Mouse (Mus musculus): ENCODE measurements around the gene Acot5. TPM values are rescaled to one million over a fixed set of nuclear protein-coding genes. Genes with fewer than 3 reads are reported as not detected.
A peak's percentile ranks its signal among the peaks of the same experiment; 100 is the strongest.

Acot5 gene
- polyA plus RNA-seq, 1 experiment from 2014 or later: not detected

DNA sequence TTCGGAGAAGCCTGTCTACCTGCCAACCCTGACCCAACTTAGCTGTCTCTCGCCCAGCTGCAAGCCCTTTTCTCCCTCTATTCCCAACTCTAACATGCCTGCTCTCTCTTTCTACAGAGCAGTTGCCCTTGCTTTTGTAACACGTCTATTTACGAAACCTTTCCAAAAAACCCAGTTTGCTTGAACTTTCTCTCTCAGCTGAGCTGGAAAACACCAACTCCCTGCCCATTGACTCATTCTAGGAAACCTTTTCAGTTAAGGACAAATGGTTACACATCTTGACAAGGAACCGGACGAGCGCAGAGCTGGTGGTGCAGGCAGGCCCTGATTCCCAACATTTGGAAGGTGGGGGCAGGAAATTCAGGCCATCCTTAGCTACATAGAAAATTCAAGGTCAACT lies 16.5 kb upstream of the Acot5 start:
- H3K9me3 ChIP-seq (replicated peaks; ENCODE audit: control insufficient read depth, low read length): peaks cover 4% of the 10 kb centered on the region; the same call in 1 of the 2 replicates
- 85% methylated on average over 7 of the region's 7 CpGs for WGBS
- H3K4me1 ChIP-seq (ENCODE audit: control insufficient read depth, insufficient read depth, low read length): 0 out of 2 replicates have a peak, but pooled peaks cover 2% of the 10 kb centered on the region
- ATAC-seq (ENCODE audit: insufficient read depth, low FRiP score): no peak
- H3K4me2 ChIP-seq (ENCODE audit: low read depth, low read length): no peak overlapping the region
- no peak overlapping the region for H3K4me3 ChIP-seq (replicated peaks; ENCODE audit: low read length)
- 0 out of 2 replicates have a peak, but pooled peaks cover 3% of the 10 kb centered on the region for H3K27me3 ChIP-seq (ENCODE audit: control insufficient read depth, insufficient read depth, low read length)
- H3K27ac ChIP-seq (ENCODE audit: low read length): no peak overlapping the region
- peaks cover 3% of the 10 kb centered on the region; the same call in 1 of the 2 replicates for H3K36me3 ChIP-seq (ENCODE audit: control insufficient read depth, insufficient read depth, low read length)
- H3K9ac ChIP-seq (ENCODE audit: low read length): no peak overlapping the region

DNA sequence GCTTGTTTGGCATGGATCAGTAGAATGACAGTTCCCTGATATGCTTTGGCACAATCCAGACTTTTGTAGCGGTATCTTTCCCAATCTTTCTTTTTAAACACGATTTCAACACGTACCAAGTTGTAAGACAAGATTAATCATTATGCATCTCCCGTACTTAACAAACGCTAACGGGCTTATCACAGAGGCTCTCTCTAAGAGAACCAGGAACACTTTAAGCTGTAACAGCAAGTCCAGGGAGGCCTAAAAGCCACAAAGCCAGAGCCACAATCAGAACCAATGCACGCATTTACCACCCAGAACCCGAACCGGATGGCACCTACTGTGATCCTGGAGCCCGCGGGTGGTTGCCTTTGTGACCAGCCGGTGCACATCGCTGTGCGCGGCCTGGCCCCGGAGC lies 16.0 kb upstream of the Acot5 start:
- Histone ChIP-seq H3K4me1 (ENCODE audit: control insufficient read depth, insufficient read depth, low read length) (0 out of 2 replicates have a peak, but pooled peaks cover 2% of the 10 kb centered on the region), H3K36me3 (ENCODE audit: control insufficient read depth, insufficient read depth, low read length) (peaks cover 2% of the 10 kb centered on the region; the same call in 1 of the 2 replicates), H3K4me3 (replicated peaks; ENCODE audit: low read length) (peak overlapping the region; percentile 47), H3K27ac (ENCODE audit: low read length) (no peak overlapping the region), H3K9ac (ENCODE audit: low read length) (peak overlapping the region; percentile 58), H3K9me3 (replicated peaks; ENCODE audit: control insufficient read depth, low read length) (peaks cover 4% of the 10 kb centered on the region; the same call in 1 of the 2 replicates), H3K4me2 (ENCODE audit: low read depth, low read length) (peak overlapping the region; percentile 73), H3K27me3 (ENCODE audit: control insufficient read depth, insufficient read depth, low read length) (0 out of 2 replicates have a peak, but pooled peaks cover 3% of the 10 kb centered on the region)
- WGBS: 7% methylated on average over 16 of the region's 16 CpGs
- no peak for ATAC-seq (ENCODE audit: insufficient read depth, low FRiP score)

DNA sequence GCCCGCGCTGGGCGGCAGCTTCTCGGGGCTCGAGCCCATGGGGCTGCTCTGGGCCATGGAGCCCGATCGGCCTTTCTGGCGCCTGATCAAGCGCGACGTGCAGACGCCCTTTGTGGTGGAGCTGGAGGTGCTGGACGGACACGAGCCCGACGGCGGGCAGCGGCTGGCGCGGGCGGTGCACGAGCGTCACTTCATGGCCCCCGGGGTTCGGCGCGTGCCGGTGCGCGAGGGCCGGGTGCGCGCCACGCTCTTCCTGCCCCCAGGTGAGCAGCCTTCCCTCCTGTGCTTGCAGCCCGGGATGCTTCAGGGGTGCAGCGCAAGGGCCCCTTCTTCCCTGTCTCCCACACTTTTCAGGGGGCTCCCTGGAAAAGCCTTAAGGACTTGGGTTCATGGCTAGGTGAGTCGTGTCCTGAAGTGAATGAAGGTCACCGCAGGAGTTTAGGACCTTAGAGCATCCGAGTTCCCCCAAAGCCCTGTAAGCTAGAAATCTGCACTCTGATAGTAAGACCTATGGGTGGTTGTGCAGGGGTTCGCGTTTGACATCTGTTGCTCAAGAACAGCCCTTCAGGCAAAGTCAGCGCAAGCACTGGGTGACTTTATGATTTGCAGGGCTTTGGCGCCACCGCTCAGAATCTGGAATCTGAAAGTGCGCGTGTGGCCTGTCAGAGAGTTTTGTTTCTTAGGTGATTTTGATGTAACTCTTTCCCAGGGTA lies 15.3 kb upstream of the Acot5 start:
- H3K9me3 ChIP-seq (replicated peaks; ENCODE audit: control insufficient read depth, low read length): no peaks in the 10 kb centered on the region
- H3K27ac ChIP-seq (ENCODE audit: low read length): no peak overlapping the region
- 0 out of 2 replicates have a peak, but pooled peaks cover 3% of the 10 kb centered on the region for H3K27me3 ChIP-seq (ENCODE audit: control insufficient read depth, insufficient read depth, low read length)
- peak overlapping the region; percentile 47 for H3K4me3 ChIP-seq (replicated peaks; ENCODE audit: low read length)
- peak overlapping the region; percentile 73 for H3K4me2 ChIP-seq (ENCODE audit: low read depth, low read length)
- no peak for ATAC-seq (ENCODE audit: insufficient read depth, low FRiP score)
- H3K4me1 ChIP-seq (ENCODE audit: control insufficient read depth, insufficient read depth, low read length): 0 out of 2 replicates have a peak, but pooled peaks cover 2% of the 10 kb centered on the region
- WGBS: 3% methylated on average over 39 of the region's 46 CpGs
- no peaks in the 10 kb centered on the region for H3K36me3 ChIP-seq (ENCODE audit: control insufficient read depth, insufficient read depth, low read length)
- peak overlapping the region; percentile 58 for H3K9ac ChIP-seq (ENCODE audit: low read length)

DNA sequence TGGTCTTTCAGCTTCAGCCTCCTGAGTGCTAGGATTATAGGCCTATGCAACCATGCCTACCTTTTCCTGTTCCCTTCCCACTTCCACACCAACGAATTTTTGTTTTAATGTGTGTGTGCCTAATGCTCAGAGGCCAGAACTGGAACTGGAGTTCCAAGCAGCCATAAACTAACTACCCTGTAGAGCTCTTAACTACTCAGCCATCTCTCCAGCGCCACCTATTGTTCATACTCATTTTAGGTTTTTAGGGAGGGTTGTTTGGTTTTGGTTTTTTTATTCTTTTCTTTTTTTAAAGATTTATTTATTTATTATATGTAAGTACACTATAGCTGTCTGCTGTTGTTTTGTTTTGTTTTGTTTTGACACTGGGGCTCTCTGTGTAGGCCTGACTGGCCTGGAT lies 8.2 kb upstream of the Acot5 start:
- no peak for ATAC-seq (ENCODE audit: insufficient read depth, low FRiP score)
- Histone ChIP-seq H3K9me3 (replicated peaks; ENCODE audit: control insufficient read depth, low read length) (no peaks in the 10 kb centered on the region), H3K27ac (ENCODE audit: low read length) (no peak overlapping the region), H3K9ac (ENCODE audit: low read length) (no peak overlapping the region), H3K36me3 (ENCODE audit: control insufficient read depth, insufficient read depth, low read length) (no peaks in the 10 kb centered on the region), H3K4me1 (ENCODE audit: control insufficient read depth, insufficient read depth, low read length) (no peaks in the 10 kb centered on the region), H3K27me3 (ENCODE audit: control insufficient read depth, insufficient read depth, low read length) (no peaks in the 10 kb centered on the region), H3K4me3 (replicated peaks; ENCODE audit: low read length) (no peak overlapping the region), H3K4me2 (ENCODE audit: low read depth, low read length) (no peak overlapping the region)
- WGBS: 31% methylated on average over 2 of the region's 2 CpGs

DNA sequence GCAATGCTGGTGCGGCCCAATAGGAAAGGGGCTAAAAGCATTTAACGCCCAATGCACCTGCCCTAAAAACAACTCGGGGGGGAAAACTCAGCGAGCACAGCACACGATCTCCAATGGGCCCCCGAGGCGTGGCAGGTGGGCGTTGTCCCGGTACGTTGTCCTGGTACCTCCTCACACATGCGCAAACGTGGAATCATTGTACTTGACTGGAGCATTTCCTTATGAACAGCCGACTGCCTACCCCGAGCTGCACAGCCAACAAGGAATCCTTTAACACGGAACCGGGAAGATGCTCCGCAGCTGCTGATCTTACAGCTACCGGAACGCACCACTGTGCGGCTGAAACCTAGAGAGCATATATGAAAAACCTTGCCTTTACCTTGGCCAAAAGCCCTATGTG lies 6.8 kb upstream of the Acot5 start:
- no peaks in the 10 kb centered on the region for H3K4me1 ChIP-seq (ENCODE audit: control insufficient read depth, insufficient read depth, low read length)
- H3K9ac ChIP-seq (ENCODE audit: low read length): no peak overlapping the region
- WGBS: 88% methylated on average over 20 of the region's 20 CpGs
- ATAC-seq (ENCODE audit: insufficient read depth, low FRiP score): no peak
- no peak overlapping the region for H3K4me2 ChIP-seq (ENCODE audit: low read depth, low read length)
- H3K27me3 ChIP-seq (ENCODE audit: control insufficient read depth, insufficient read depth, low read length): no peaks in the 10 kb centered on the region
- H3K9me3 ChIP-seq (replicated peaks; ENCODE audit: control insufficient read depth, low read length): no peaks in the 10 kb centered on the region
- no peak overlapping the region for H3K27ac ChIP-seq (ENCODE audit: low read length)
- H3K36me3 ChIP-seq (ENCODE audit: control insufficient read depth, insufficient read depth, low read length): no peaks in the 10 kb centered on the region
- no peak overlapping the region for H3K4me3 ChIP-seq (replicated peaks; ENCODE audit: low read length)

DNA sequence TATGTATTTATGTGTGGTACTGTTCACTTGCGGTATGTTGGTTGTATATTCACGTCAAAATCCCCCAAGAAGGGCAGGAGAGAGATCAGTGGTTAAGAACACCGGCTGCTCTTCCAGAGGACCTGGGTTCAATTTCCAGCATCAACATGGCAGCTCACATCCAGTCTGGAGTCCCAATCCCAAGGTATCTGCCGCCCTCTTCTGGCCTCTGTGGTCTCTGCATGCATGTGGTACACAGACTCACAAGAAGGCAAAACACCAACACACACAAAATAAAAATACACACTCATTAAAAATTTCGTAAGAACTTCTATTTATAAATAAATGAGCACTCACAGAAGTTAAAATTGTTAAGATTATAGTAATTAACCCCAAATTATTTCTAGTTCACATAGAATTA lies 5.9 kb upstream of the Acot5 start:
- Histone ChIP-seq H3K36me3 (ENCODE audit: control insufficient read depth, insufficient read depth, low read length) (no peaks in the 10 kb centered on the region), H3K4me3 (replicated peaks; ENCODE audit: low read length) (no peak overlapping the region), H3K27me3 (ENCODE audit: control insufficient read depth, insufficient read depth, low read length) (peaks cover 4% of the 10 kb centered on the region; the same call in 1 of the 2 replicates), H3K4me1 (ENCODE audit: control insufficient read depth, insufficient read depth, low read length) (no peaks in the 10 kb centered on the region), H3K27ac (ENCODE audit: low read length) (no peak overlapping the region), H3K9ac (ENCODE audit: low read length) (no peak overlapping the region), H3K4me2 (ENCODE audit: low read depth, low read length) (no peak overlapping the region), H3K9me3 (replicated peaks; ENCODE audit: control insufficient read depth, low read length) (no peaks in the 10 kb centered on the region)
- WGBS: 67% methylated on average over 5 of the region's 5 CpGs
- no peak for ATAC-seq (ENCODE audit: insufficient read depth, low FRiP score)

DNA sequence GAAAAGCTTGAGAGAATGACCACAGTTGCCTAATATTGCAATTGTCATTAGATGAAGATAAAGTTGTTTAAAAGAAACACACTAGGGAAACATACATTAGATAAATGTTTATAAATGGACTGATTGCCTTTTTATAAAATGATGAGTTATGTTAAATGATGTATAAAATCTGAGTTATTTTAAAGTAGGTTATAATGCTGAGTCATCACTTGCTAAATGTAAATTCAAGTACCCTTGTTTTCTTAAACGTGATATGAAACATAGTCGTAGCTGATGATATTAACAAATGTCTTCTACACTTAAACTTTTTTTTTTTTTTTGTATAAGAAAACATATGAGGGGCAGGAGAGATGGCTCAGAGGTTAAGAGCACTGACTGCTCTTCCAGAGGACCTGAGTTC lies 5.3 kb upstream of the Acot5 start:
- Histone ChIP-seq H3K4me1 (ENCODE audit: control insufficient read depth, insufficient read depth, low read length) (no peaks in the 10 kb centered on the region), H3K27me3 (ENCODE audit: control insufficient read depth, insufficient read depth, low read length) (peaks cover 10% of the 10 kb centered on the region; the same call in 1 of the 2 replicates), H3K9me3 (replicated peaks; ENCODE audit: control insufficient read depth, low read length) (no peaks in the 10 kb centered on the region), H3K36me3 (ENCODE audit: control insufficient read depth, insufficient read depth, low read length) (no peaks in the 10 kb centered on the region), H3K4me2 (ENCODE audit: low read depth, low read length) (no peak overlapping the region), H3K27ac (ENCODE audit: low read length) (no peak overlapping the region), H3K9ac (ENCODE audit: low read length) (no peak overlapping the region), H3K4me3 (replicated peaks; ENCODE audit: low read length) (no peak overlapping the region)
- 65% methylated on average over 2 of the region's 2 CpGs for WGBS
- no peak for ATAC-seq (ENCODE audit: insufficient read depth, low FRiP score)

DNA sequence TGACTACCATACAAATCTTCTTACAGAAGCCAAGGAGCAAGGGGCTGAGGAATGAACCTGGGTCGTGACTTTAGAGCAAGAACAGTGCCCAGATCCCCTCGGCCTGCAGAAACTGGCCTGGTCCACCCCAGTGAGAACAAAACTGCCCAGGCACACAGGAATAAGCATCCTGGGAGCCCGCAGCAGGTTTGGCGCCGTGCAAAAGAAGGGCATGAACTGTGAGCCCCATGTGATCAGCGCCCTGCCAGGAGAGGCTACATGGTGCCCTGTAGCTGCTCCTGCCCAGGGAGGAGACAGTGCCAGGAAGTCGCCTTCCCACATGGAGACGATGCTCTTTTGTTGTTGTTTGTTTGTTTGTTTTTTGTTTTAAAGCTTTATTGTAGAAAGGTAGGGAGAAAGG lies 4.5 kb upstream of the Acot5 start:
- Histone ChIP-seq H3K9ac (ENCODE audit: low read length) (no peak overlapping the region), H3K4me2 (ENCODE audit: low read depth, low read length) (no peak overlapping the region), H3K4me3 (replicated peaks; ENCODE audit: low read length) (no peak overlapping the region), H3K27me3 (ENCODE audit: control insufficient read depth, insufficient read depth, low read length) (peaks cover 16% of the 10 kb centered on the region; the same call in 1 of the 2 replicates), H3K36me3 (ENCODE audit: control insufficient read depth, insufficient read depth, low read length) (no peaks in the 10 kb centered on the region), H3K4me1 (ENCODE audit: control insufficient read depth, insufficient read depth, low read length) (no peaks in the 10 kb centered on the region), H3K27ac (ENCODE audit: low read length) (no peak overlapping the region), H3K9me3 (replicated peaks; ENCODE audit: control insufficient read depth, low read length) (no peaks in the 10 kb centered on the region)
- WGBS: 73% methylated on average over 8 of the region's 8 CpGs
- no peak for ATAC-seq (ENCODE audit: insufficient read depth, low FRiP score)

DNA sequence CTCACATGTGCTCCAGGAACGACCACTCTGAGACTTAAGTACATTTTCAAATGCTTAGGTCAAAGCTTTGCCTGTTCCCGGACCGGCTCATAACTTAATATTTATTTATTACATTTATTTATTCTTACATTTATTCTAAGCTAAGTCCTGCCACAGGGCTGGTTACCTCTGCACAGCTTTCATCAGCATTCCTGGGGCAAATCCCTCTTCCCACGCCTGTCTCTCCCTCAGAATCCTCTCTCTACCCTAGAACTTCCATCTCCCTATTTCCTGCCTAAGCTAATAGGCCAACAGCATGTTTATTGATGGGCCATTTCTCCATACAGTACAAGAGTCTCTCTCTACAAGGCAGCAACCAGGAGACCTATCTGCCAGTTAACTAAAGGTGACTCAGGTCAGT lies 1.4 kb upstream of the Acot5 start:
- H3K27ac ChIP-seq (ENCODE audit: low read length): no peak overlapping the region
- 67% methylated on average over 4 of the region's 4 CpGs for WGBS

More for the DNA sequence above, 1.4 kb upstream of the Acot5 start:
- H3K4me2 ChIP-seq (ENCODE audit: low read depth, low read length): no peak overlapping the region
- no peaks in the 10 kb centered on the region for H3K4me1 ChIP-seq (ENCODE audit: control insufficient read depth, insufficient read depth, low read length)
- no peaks in the 10 kb centered on the region for H3K9me3 ChIP-seq (replicated peaks; ENCODE audit: control insufficient read depth, low read length)
- ATAC-seq (ENCODE audit: insufficient read depth, low FRiP score): no peak
- H3K4me3 ChIP-seq (replicated peaks; ENCODE audit: low read length): no peak overlapping the region
- no peaks in the 10 kb centered on the region for H3K36me3 ChIP-seq (ENCODE audit: control insufficient read depth, insufficient read depth, low read length)
- peaks cover 16% of the 10 kb centered on the region; the same call in 1 of the 2 replicates for H3K27me3 ChIP-seq (ENCODE audit: control insufficient read depth, insufficient read depth, low read length)
- no peak overlapping the region for H3K9ac ChIP-seq (ENCODE audit: low read length)

All from stomach, embryonic 16.5 days (tissue).